In genomic region chr5:146453556-146453955, GRCm38 (mm10) we compare ENCODE assay signal across 11 mouse cellular contexts. TPM values are rescaled to one million over a fixed set of nuclear protein-coding genes. Genes with fewer than 3 reads are reported as not detected.
"Had no signal": no experiment of that assay in that cellular context is flagged by ENCODE, and none has a peak within 500 bp of the region (broad histone marks: within the 10 kb centered on the region; RNA-seq: fewer than 3 reads in every experiment).

No protein-coding gene starts in this region.

- DNase-seq: kidney, adult 2 months; kidney, postnatal 14 days; layer of hippocampus, adult 9-11 months; layer of hippocampus, postnatal 36 days; liver; liver, embryonic 13.5 days; liver, postnatal 0 days; lung, postnatal 14 days; thymus, postnatal 4 days had no signal

RNA-seq across cellular contexts. Expression of gene Gm6408, which starts 28.2 kb away (rescaled TPM):
- total RNA-seq: layer of hippocampus, postnatal 36 days; monocyte, adult 5-6 weeks; neutrophil, adult 5-6 weeks had no signal

RNA-seq across cellular contexts. Expression of gene Gm6370, which starts 37.6 kb away (rescaled TPM):
- total RNA-seq: layer of hippocampus, postnatal 36 days; monocyte, adult 5-6 weeks; neutrophil, adult 5-6 weeks had no signal

RNA-seq across cellular contexts. Expression of gene 4930449I24Rik, which starts 48.6 kb away (rescaled TPM):
- total RNA-seq: layer of hippocampus, postnatal 36 days; monocyte, adult 5-6 weeks; neutrophil, adult 5-6 weeks had no signal
